Mouse (Mus musculus) yolk sac, embryonic 10.5 days (tissue): ENCODE measurements at regions not wholly inside any gene's neighbourhood (a gene's known extent, or its start where the extent isn't known, plus 50 kb on each side); places are given as distances from the start of the nearest gene placed in this dataset.

Experiments used
- DNase-seq: peaks from one replicate; pipeline ENCODE4 v3.0.0-alpha.2; 2017; ENCODE audit warnings: low spot score

GRCm38 (mm10) chr14:114864102-114864501 is 227.9 kb upstream of the Gpc5 start:
- DNase-seq, result no peak

DNA sequence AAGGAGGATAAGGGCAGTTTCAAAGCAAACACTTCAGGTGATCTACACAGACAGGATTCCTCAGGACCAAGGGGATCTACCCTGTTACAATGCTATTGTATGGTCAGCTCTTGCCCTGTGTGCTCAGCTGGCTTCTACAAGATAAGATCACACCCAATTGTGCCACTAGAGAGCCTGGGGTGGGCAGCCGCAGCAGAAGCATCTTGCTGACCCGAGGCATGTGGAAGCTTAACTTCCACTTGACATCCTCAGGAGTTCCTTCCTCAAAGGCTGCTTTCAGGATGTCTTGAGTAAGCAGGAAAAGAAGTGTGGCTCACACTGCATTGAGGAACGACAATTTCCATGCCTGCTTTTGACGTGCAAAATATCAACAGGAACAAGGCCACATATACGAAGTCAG is 222.8 kb upstream of the Gpc5 start:
- DNase-seq, result no peak

DNA sequence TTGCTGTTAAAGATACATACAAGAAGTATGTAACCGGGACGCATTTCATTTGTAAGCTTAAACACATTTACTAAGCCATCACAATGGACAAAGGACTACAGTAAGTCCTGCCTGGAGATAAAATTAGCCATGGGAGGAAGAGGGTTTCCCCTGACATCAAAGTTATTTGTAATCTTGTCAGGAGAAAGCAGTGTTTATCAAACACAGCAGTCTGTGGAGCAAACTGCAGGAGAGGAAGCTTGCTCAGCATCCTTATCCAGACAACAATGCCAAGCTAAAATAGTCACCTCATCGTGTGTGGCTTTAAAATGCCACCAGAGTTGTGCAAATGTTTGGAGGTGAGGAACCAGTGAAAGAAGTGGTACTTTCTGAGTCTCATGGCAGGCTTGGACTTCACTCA is 216.9 kb upstream of the Gpc5 start:
- DNase-seq, result no peak

GRCm38 (mm10) chr14:114876427-114876826 is 215.6 kb upstream of the Gpc5 start:
- no peak for DNase-seq

- DNase-seq, result peak; percentile 56
These were observed 214.5 kb upstream of the Gpc5 start for GRCm38 (mm10) chr14:114877477-114877876.

GRCm38 (mm10) chr14:114880291-114880690 is 211.7 kb upstream of the Gpc5 start:
- no peak for DNase-seq

DNA sequence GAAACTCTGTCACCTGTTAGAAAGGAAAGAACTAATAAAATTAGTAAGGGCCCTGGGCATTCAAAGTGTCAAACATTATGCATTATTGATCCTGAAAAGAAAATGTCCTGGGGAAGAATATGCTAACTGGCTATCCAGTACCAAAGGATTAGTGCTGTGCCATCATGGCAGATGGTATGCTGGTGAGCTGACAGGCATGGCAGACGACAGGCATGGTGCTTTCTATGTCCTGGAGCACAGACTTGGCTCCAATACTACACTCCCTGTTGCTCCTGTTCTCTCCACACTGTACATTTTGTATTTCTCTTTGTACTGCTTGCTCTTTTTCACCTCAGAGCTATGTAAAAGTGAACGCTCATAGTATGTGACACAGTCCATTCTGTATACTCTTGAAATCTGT is 187.9 kb upstream of the Gpc5 start:
- DNase-seq, result no peak

DNA sequence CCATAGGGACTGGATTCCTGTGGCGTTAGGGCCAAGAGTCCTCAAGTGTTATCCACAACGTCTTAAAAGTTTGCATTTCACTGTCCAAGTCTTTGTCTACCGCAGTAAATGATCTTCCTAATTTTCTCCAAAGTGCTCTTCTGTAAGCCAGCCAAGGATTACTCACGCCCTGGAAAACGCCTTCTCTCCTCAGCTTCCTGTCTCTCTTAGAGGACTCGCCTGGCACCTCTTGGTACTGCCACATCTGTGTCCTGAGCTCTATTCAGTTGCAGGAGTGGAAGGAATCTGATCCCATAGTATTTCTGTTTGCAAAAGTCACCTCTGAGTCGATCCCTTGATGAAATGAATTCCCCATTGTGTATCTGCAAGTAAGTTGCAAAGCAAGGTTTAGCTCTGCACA is 179.7 kb upstream of the Gpc5 start:
- DNase-seq, result no peak

DNA sequence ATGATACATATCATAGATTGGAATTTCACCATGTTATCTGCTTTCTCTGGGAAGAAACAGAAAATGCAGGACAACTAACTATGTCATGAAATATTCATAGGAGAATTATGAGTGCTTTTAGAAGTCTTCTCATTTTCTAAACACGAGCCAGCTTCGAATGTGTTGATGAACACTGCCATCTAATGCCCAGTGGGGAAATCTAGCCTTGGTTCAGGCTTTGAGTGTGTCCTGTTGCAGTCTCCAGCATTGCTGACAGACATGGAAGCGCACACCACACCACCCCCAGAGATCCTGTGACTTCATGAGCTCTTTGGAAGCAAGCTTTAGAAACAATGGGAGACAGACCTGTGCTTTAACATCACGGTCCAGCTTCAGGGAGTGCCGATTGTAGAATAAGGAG is 178.8 kb upstream of the Gpc5 start:
- peak; percentile 39 for DNase-seq

DNA sequence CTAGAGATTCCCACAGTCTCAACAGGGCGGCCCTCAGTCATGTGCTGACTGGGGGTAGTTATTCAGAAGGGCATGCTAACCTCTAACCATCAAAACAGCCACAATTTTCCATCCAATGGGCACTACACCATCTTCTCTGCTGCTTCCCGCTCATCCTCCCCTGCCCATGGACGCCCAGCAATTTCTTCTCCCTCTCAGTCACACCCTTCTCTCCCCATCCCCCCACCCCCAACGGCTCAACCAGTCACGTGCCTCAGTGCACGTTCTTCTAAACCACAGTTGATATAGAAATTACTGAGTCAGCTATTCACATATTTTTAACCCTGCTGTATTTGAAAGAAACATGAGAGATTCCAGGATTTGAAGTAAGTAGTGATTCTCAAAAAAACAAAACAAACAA is 146.3 kb upstream of the Gpc5 start:
- no peak for DNase-seq

- no peak for DNase-seq
These were observed 145.7 kb upstream of the Gpc5 start for GRCm38 (mm10) chr14:114946321-114946720.

GRCm38 (mm10) chr14:114948341-114949155 is 143.5 kb upstream of the Gpc5 start:
- peak; percentile 34 for DNase-seq

DNA sequence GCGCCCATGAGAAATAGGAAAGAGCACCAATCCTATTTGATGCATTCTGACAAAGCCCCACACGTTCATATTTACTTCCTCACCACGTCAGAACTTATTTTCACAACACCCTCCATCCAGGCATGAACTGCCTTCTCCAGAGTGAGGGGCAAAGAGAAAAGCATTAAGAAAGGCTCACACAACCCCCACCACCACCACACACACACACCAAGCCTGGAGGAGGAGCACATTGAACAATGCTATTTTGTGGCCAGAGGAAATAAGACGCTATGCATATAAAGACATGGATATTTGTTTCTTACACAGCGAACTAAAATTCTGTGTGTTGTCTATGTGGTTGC is 142.9 kb upstream of the Gpc5 start:
- no peak for DNase-seq

DNA sequence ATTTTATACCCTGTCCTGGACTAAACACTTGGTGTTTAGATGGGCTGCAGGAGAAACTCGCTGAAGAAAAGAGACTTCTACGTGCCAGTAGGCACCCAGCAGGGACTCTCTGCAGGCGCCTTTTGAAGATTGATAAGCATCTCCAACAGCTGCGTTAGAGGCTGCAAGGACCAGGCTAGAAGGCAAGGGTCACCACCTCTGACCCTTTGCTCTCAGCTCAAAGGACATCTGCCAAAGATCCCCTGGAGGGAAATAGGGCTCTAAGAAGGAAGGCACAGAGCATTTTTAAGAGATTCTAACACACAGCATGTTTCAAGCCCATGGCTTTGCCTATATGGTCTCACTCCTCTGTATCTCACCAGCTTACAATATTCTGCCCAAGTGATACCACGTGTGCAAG is 139.7 kb upstream of the Gpc5 start:
- DNase-seq, result peak; percentile 79

DNA sequence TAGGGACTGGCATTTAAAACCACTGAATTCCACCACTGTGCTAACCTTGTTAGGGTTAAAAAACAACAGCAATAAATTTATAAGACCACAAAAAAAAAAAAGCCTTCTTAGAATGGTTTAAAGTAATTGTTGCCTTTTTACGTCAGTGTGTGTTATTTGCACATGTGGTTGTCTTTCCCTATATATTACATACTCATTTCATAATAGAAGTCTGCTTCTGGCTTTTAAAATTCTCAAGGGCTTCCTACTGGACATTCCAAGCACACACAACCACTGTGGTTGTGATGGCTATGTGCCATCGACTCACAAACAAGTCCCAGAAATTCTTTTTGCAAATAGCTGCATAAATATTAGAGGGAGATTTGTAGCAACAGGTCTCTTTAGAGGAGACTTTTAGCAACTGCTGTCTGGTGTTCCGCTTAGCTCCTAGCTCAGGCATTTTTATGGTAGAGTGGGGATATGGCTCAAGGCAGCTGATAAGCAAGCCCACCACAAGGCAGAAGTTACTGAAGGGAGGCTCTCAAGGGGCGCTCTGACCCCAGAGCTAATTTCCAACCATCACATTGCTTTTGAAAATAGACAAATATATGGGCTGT is 138.8 kb upstream of the Gpc5 start:
- peak; percentile 18 for DNase-seq

DNA sequence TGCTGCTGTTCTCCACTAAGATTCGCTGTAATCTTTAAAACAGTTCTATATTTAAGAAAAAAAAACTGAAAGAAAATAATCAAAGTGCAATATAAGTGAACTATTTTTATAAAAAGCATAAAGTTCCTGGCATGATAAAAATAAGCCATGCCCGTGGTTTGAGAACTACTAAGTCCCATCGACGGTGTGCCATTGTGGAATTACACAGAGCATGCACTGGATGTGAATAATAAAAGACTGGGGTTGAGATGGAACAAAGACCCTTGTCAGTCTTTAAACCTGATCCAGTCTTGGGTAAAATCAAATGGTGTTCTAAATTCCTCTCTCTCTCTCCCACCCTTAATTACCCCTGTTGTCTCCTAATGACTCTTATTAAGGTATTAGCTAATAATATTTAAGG is 137.7 kb upstream of the Gpc5 start:
- no peak for DNase-seq

DNA sequence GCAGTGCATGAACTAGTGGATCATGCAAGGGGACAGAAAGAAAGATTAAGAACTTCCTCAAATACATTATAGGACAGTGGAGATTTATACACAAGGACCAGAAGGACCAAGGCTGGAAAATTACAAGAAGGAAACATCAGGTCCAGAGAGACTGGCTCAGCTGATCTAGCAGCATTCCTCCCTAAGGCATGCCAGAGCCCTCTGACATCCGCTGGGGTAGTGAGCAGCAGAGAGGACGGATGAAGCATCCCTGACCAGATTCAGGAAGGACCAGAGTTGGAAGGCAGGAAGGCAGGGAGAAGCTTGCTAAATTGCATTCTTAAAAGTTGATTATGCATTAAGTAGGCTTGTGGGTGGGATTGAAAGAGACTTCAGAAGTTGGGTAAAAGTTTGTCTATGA is 136.4 kb upstream of the Gpc5 start:
- DNase-seq, result no peak

DNA sequence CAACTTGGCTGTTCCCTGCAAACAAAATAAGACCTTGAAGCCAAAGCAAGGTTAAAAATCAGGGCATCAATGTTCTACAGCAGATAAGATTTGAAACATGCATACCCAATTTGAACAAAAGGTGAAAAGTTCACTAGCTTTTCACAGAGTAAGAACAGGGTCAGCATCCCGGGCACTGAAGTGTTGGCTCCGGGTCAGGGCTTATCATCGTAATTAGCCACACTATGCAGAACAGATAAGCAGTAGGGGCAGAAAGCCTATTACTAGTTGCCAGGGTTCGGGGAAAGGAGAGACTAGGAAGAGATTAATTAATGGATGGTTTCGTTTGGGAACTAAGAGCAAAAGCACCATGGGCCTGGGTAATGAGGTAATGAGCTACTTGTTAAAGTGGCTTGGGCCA is 131.7 kb upstream of the Gpc5 start:
- DNase-seq, result no peak

- no peak for DNase-seq
These were observed 126.1 kb upstream of the Gpc5 start for GRCm38 (mm10) chr14:114965941-114966340.

GRCm38 (mm10) chr14:114969020-114969419 is 123.0 kb upstream of the Gpc5 start:
- no peak for DNase-seq

- DNase-seq, result no peak
These were observed 110.9 kb upstream of the Gpc5 start for GRCm38 (mm10) chr14:114981120-114981519.

GRCm38 (mm10) chr14:115003223-115003622 is 88.8 kb upstream of the Gpc5 start:
- DNase-seq, result no peak

- DNase-seq, result peak; percentile 70
These were observed 87.1 kb upstream of the Gpc5 start for GRCm38 (mm10) chr14:115004733-115005405.
